Mouse (Mus musculus) thymus, postnatal 36 days (tissue): ENCODE data around the gene Cmtm2b.
A peak's percentile ranks its signal among the peaks of the same experiment; 100 is the strongest.

Experiments used
- DNase-seq, 2 experiments: peaks; one replicate each; pipeline ENCODE4 v3.0.0; 2022; ENCODE audit warnings: mixed read lengths in 2 of 2

Cmtm2b gene

GRCm38 (mm10) chr8:104342426-104342825 is 20.4 kb downstream of the Cmtm2b start:
- DNase-seq = no peak

- DNase-seq = peak; percentile 74 to 80
Measured at GRCm38 (mm10) chr8:104343957-104344356, 21.9 kb downstream of the Cmtm2b start.

- no peak for DNase-seq
Measured at GRCm38 (mm10) chr8:104344622-104345021, 22.6 kb downstream of the Cmtm2b start.

- no peak for DNase-seq
Measured at GRCm38 (mm10) chr8:104346706-104347105, 24.7 kb downstream of the Cmtm2b start.

GRCm38 (mm10) chr8:104348971-104349370 is 26.9 kb downstream of the Cmtm2b start:
- no peak for DNase-seq

GRCm38 (mm10) chr8:104350047-104350446 is 28.0 kb downstream of the Cmtm2b start:
- no peak for DNase-seq

- DNase-seq = no peak
Measured at GRCm38 (mm10) chr8:104353186-104353585, 31.2 kb downstream of the Cmtm2b start.

GRCm38 (mm10) chr8:104354504-104354903 is 32.5 kb downstream of the Cmtm2b start:
- no peak for DNase-seq

- no peak for DNase-seq
Measured at GRCm38 (mm10) chr8:104358637-104359036, 36.6 kb downstream of the Cmtm2b start.

GRCm38 (mm10) chr8:104359778-104360456 is 37.9 kb downstream of the Cmtm2b start:
- DNase-seq = no peak

- no peak for DNase-seq
Measured at GRCm38 (mm10) chr8:104365695-104366094, 43.7 kb downstream of the Cmtm2b start.

GRCm38 (mm10) chr8:104367398-104367797 is 45.4 kb downstream of the Cmtm2b start:
- DNase-seq = no peak

GRCm38 (mm10) chr8:104369591-104369990 is 47.6 kb downstream of the Cmtm2b start:
- no peak for DNase-seq

GRCm38 (mm10) chr8:104370071-104370470 is 48.0 kb downstream of the Cmtm2b start:
- DNase-seq = no peak

- DNase-seq = no peak
Measured at GRCm38 (mm10) chr8:104371121-104371520, 49.1 kb downstream of the Cmtm2b start.

GRCm38 (mm10) chr8:104373779-104374178 is 51.7 kb downstream of the Cmtm2b start:
- no peak for DNase-seq

GRCm38 (mm10) chr8:104374269-104374668 is 52.2 kb downstream of the Cmtm2b start:
- DNase-seq = no peak

GRCm38 (mm10) chr8:104374864-104375846 is 53.1 kb downstream of the Cmtm2b start:
- DNase-seq = no peak

GRCm38 (mm10) chr8:104375959-104376358 is 53.9 kb downstream of the Cmtm2b start:
- no peak for DNase-seq

- no peak for DNase-seq
Measured at GRCm38 (mm10) chr8:104376669-104377068, 54.6 kb downstream of the Cmtm2b start.

GRCm38 (mm10) chr8:104379301-104379836 is 57.3 kb downstream of the Cmtm2b start:
- no peak for DNase-seq

GRCm38 (mm10) chr8:104380269-104380668 is 58.2 kb downstream of the Cmtm2b start:
- no peak for DNase-seq
